Mouse (Mus musculus) liver, embryonic 18 days (tissue): ENCODE data around the gene Zfp563. TPM values are rescaled to one million over a fixed set of nuclear protein-coding genes. Genes with fewer than 3 reads are reported as not detected.

ENCODE experiments used
- polyA plus RNA-seq: library from polyadenylated mRNA; depleted of rRNA; stranded (reverse); fragments of >200 nt; gene quantifications from 2 replicates; pipeline ENCODE4 v1.2.3, GENCODE M21; 2012; rRNA removed

Zfp563 gene
- 0.86 and 0.99 TPM in 2 replicates for polyA plus RNA-seq

DNA sequence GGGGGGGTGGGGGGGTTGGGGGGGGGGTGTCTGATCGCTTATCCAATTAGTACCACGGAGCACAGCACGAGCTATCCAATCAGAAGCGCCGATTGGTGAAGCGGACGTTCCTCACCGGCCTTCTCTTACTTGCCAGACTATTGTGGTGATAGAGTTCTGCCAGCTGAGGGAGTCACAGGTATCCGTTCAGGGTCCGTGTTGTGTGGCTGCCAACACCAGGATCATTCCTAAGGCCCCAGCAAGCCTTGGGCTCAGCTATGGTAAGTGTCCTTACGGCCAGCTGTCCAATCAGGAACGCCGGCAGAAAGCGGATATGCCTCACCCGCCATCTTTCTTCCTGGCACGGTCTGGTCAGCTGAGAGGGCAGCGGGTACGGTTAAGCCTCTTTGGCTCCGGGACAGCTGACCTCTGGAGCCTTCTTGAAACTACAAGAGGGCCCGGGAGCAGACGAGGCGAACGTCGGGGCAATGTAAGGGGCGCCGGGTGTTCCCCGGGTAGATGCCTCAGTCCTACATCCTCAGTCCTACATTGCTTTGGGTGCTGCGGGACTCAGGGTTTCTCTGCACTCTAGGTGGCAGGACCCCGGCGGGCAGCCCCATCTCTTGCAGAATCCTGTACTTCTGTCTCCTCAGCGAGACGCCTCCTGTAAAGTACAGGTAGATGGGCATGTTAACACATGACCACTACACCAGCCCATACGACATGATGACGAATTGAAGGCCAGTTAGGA lies at the start of gene Zfp563:
TSS of gene Zfp563 (plus strand) at position 91 of the 730 bp plus-strand sequence.

DNA sequence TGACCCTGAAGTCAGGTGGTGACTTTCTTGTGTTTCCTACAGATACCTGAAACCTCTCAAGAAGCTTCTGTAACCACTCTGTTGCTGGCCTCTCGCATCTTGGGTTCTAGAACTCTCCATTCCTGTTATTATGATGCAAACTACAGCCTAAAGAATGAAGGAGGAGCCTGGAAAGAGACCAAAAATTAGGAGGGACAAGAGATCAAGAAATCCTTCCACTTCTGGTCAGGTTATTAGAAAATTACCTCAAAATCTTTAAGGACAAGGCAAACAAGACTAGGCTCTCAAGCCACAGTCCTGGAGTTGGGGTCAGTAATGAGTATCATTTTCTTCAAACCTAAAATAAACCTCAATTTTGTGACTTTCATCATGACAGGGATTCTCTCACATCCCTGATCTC lies 21.2 kb upstream of the Zfp563 start, which contains the start of gene 4921501E09Rik:
TSS of gene 4921501E09Rik (minus strand) at position 101 of the 400 bp plus-strand sequence.

DNA sequence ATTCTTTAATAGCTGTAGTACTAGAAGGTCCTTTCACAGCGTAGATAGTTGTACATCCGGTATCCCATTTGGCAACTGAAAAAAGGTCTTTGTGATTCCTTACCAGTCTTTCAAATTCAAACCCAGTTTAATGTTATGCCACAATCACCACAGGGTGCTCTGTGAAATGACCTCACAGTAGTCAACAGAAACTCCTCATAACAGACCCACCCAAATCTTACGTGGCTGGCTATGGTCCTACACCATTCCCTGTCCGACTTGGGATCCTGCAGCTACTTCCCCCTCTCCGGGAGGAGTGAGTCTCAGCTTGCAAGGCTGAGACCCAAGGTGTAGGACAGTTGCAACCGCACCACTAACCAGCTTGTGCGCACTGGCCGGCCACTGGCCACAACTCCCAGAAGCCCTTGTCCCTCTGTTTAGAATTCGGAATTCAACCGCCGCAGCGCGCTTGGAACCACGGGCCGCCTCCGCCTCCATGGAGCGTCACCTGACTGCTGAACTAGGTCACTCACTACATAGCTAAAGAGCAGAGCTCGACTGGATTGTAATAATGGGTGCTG lies 50.2 kb downstream of the Zfp563 start, which contains the start of gene Morc2b:
TSS of gene Morc2b (minus strand) at position 423 of the 560 bp plus-strand sequence.

Other genes with a start within 250 kb of the Zfp563 start
- gene Zfp870, start 197.7 kb upstream of the Zfp563 start, polyA plus RNA-seq, result 1.4 and 1.5 TPM in 2 replicates
- 0.07 and 0.25 TPM in 2 replicates for gene Cyp4f14, start 172.0 kb upstream of the Zfp563 start, polyA plus RNA-seq
- 33.8 and 34.4 TPM in 2 replicates for gene Cyp4f13, start 141.9 kb upstream of the Zfp563 start, polyA plus RNA-seq
- gene Zfp472, start 123.5 kb upstream of the Zfp563 start, polyA plus RNA-seq, result 1.6 and 1.8 TPM in 2 replicates
- 1.9 TPM in 2 replicates for gene Zfp952, start 96.2 kb upstream of the Zfp563 start, polyA plus RNA-seq
- 0.87 and 0.97 TPM in 2 replicates for gene Zfp763, start 55.9 kb upstream of the Zfp563 start, polyA plus RNA-seq
- gene 4921501E09Rik, start 21.3 kb upstream of the Zfp563 start, polyA plus RNA-seq, result not detected in 2 replicates
- gene Morc2b, start 50.4 kb downstream of the Zfp563 start, polyA plus RNA-seq, result not detected in 2 replicates
- gene Olfr55, start 79.1 kb downstream of the Zfp563 start, polyA plus RNA-seq, result not detected in 2 replicates
- not detected in 2 replicates for gene Olfr239, start 102.0 kb downstream of the Zfp563 start, polyA plus RNA-seq
- 0.01 TPM in 1 of 2 replicates, not detected in the other for gene Olfr1564, start 132.4 kb downstream of the Zfp563 start, polyA plus RNA-seq
- 1.8 TPM in 2 replicates for gene Zfp955a, start 165.8 kb downstream of the Zfp563 start, polyA plus RNA-seq
- not detected in 2 replicates for gene Olfr63, start 175.4 kb downstream of the Zfp563 start, polyA plus RNA-seq
- 1.3 and 1.5 TPM in 2 replicates for gene Zfp955b, start 200.2 kb downstream of the Zfp563 start, polyA plus RNA-seq